Mouse (Mus musculus) erythroid progenitor cell, adult 5-6 weeks (primary cell): ENCODE data around the gene Cbx4. TPM values are rescaled to one million over a fixed set of nuclear protein-coding genes. Genes with fewer than 3 reads are reported as not detected.

ENCODE experiments used
- ATAC-seq: replicated peaks from 2 replicates; pipeline ENCODE4 v1.8.0; 2016; ENCODE audit warnings: moderate number of reproducible peaks, mild to moderate bottlenecking, moderate TSS enrichment, inconsistent platforms; ENCODE audit not compliant: poor library complexity, low FRiP score, severe bottlenecking
- total RNA-seq, 2 experiments: library from RNA; stranded (forward) in 1 of 2; stranded (reverse) in 1 of 2; fragments of 150-400 nt in 1 of 2; fragments of 186-747, 209-891 nt in 1 of 2; gene quantifications; 2 replicates each; pipeline versions ENCODE4 v1.2.3 to v1.2.4; 2015 to 2017; ENCODE audit warnings: low replicate concordance in 2 of 2

The Cbx4 gene
- total RNA-seq, 2 experiments from 2014 or later = 4.4 to 13.4 TPM

- no peak for ATAC-seq
These were observed 52.0 kb downstream of the Cbx4 start for GRCm38 (mm10) chr11:119033874-119034558.

Other genes starting within 250 kb of the Cbx4 start
- gene Rbfox3, start 174.6 kb downstream of the Cbx4 start, total RNA-seq (2015; ENCODE audit: low replicate concordance) = not detected in 2 replicates
- gene Rbfox3, start 174.6 kb downstream of the Cbx4 start, total RNA-seq (2017; ENCODE audit: low replicate concordance) = not detected in 2 replicates
- not detected in 2 replicates for gene Enpp7, start 98.0 kb downstream of the Cbx4 start, total RNA-seq (2015; ENCODE audit: low replicate concordance)
- not detected in 2 replicates for gene Enpp7, start 98.0 kb downstream of the Cbx4 start, total RNA-seq (2017; ENCODE audit: low replicate concordance)
- gene Cbx2, start 63.3 kb downstream of the Cbx4 start, total RNA-seq (2015; ENCODE audit: low replicate concordance) = not detected in 2 replicates
- 0.51 TPM in 1 of 2 replicates, not detected in the other for gene Cbx2, start 63.3 kb downstream of the Cbx4 start, total RNA-seq (2017; ENCODE audit: low replicate concordance)
- 1.3 TPM in 1 of 2 replicates, not detected in the other for gene Cbx8, start 45.3 kb downstream of the Cbx4 start, total RNA-seq (2015; ENCODE audit: low replicate concordance)
- 1.0 and 3.3 TPM in 2 replicates for gene Cbx8, start 45.3 kb downstream of the Cbx4 start, total RNA-seq (2017; ENCODE audit: low replicate concordance)
- gene Tbc1d16, start 142.3 kb upstream of the Cbx4 start, total RNA-seq (2015; ENCODE audit: low replicate concordance) = 0.84 and 1.1 TPM in 2 replicates
- 0.26 TPM in 1 of 2 replicates, not detected in the other for gene Tbc1d16, start 142.3 kb upstream of the Cbx4 start, total RNA-seq (2017; ENCODE audit: low replicate concordance)
- not detected in 2 replicates for gene Ccdc40, start 142.4 kb upstream of the Cbx4 start, total RNA-seq (2015; ENCODE audit: low replicate concordance)
- gene Ccdc40, start 142.4 kb upstream of the Cbx4 start, total RNA-seq (2017; ENCODE audit: low replicate concordance) = 0.13 and 1.9 TPM in 2 replicates
- 4.2 and 8.6 TPM in 2 replicates for gene Gaa, start 181.7 kb upstream of the Cbx4 start, total RNA-seq (2015; ENCODE audit: low replicate concordance)
- gene Gaa, start 181.7 kb upstream of the Cbx4 start, total RNA-seq (2017; ENCODE audit: low replicate concordance) = 5.6 and 17.9 TPM in 2 replicates
- 107 and 136 TPM in 2 replicates for gene Eif4a3, start 213.9 kb upstream of the Cbx4 start, total RNA-seq (2015; ENCODE audit: low replicate concordance)
- gene Eif4a3, start 213.9 kb upstream of the Cbx4 start, total RNA-seq (2017; ENCODE audit: low replicate concordance) = 107 and 108 TPM in 2 replicates
- gene Card14, start 221.5 kb upstream of the Cbx4 start, total RNA-seq (2015; ENCODE audit: low replicate concordance) = not detected in 2 replicates
- not detected in 2 replicates for gene Card14, start 221.5 kb upstream of the Cbx4 start, total RNA-seq (2017; ENCODE audit: low replicate concordance)